Mouse (Mus musculus) heart, adult 2 months (tissue): Measurements from ENCODE around the gene Pvr.

ENCODE experiments used
- CTCF ChIP-seq: fragments of 200-600 bp; IDR thresholded peaks from 2 replicates; pipeline ENCODE4 v1.8.1; 2022; ENCODE audit warnings: antibody characterized with exemption, mild to moderate bottlenecking, moderate library complexity
- POLR2A ChIP-seq: fragments of 200-500 bp; IDR thresholded peaks from 2 replicates; pipeline ENCODE4 v1.6.1; 2011; ENCODE audit warnings: mild to moderate bottlenecking, low read depth, low read length, control low read depth; ENCODE audit not compliant: insufficient read depth

DNA sequence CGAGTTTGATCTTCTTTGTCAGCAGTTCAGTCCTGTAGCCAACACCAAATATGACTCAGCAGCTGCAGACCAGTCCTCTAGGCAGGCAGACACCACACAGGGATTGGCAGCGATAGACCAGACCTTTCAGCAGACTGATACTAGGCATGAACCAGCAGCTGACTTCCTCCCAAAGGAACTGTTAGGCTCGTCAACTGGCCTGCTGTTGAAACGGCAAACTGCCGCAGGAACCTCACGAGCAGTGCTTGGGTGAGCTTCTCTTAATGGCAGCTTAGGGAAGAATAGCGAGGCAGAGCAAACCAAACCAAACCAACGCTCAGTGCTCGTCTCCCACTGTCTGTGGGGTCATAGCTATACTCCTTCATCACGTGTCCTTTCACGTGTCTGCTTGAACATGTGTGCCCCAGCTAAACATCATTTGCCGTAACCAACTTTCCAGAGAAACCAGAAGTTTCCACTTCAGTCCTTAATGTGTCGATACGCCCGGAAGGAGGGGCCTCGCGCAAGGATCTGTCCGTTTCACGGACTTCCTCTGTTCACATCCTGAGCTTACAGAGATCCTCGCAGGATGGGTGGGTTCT, 14.3 kb upstream of the Pvr start:
- TF ChIP-seq CTCF (no peak), POLR2A (no peak)
